Mouse (Mus musculus) natural killer cell, adult 2 months (primary cell): Measurements from ENCODE around the gene Thra.
"Not testable (repeated sequence)": the region's sequence is repeated elsewhere in the genome, so short reads cannot be mapped to it uniquely, and the experiment has no call there.

Experiments used
- DNase-seq, 2 experiments: peaks; one replicate each; pipeline ENCODE4 v3.0.0; 2022; ENCODE audit warnings: low spot score in 2 of 2

The Thra gene

DNA sequence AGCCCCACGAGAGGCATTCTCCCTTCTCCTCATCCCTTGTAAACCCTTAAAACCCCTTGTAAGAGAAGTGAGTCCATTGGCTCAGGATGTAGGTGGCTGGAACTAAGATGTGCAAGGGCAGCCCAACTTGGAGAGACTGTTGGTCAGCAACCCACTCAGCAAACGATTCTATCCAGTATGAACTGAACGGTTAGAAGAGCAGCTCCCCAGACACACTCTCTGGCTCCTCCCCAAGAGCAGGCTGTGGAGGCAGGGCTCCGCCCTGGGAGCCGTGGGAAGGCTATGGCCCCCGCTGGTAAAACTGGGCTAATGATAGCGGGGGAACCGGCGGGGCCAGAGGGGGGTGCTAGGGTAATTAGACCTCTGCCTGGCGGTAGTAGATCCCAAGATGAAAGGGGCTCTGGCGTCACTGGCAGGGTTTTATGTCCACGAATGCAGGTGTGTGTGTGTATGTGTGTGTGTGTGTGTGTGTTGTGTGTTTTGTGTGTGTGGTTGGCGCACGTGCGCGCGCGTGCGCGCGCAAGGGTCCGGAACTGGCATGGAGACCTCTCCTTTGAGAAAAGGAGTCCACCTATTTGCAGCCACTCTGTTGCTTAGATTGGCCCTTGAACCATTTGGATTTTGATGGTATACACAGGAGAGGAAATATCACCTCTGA is at the start of gene Thra:
Gene Thra (plus strand): TSS at position 246 of the 658 bp plus-strand sequence.
- peak in 1 of 2 experiments; percentile 23 for DNase-seq

GRCm38 (mm10) chr11:98693201-98693600 is 47.2 kb upstream of the Thra start:
- DNase-seq, result no peak

DNA sequence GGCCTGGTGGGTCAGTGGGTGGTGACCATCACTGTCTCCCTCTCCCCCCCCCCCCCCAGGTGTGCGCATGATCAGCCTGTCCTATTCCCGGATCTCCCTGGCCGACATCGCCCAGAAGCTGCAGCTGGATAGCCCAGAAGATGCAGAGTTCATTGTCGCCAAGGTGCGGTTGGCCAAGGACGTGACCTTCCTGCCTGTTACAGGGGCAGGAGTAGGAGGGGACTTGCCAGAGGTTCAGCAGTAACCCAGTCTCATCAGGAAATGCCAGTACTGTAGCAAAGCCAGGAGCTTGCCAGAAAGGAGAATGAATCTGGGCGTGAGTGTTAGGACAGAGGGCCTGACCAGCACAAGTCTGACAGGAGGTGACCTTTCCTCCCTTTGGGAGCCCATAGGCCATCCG is 46.7 kb upstream of the Thra start:
- DNase-seq, result no peak

DNA sequence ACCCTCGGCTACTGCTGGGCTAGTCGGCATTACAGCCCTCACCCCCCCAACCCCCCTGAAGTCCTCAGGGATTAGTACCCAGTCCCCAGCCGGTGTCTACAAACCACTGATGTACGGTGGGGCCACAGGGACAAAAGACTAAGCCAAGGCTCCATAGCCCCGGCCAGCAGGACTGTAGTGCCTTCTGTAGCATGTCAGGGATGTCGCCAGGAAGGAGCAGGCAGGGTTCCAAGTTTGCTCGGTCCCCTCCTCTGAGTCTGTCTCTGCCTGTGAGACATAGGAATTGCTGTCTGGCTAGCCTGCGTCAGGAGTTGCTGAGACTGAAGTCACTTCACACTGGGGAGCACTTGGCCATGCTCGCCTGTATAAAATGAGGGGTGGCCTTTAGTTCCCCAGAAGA is 46.1 kb upstream of the Thra start:
- no peak for DNase-seq

GRCm38 (mm10) chr11:98695408-98695807 is 45.0 kb upstream of the Thra start:
- no peak for DNase-seq

GRCm38 (mm10) chr11:98696454-98697216 is 43.8 kb upstream of the Thra start:
- no peak for DNase-seq

DNA sequence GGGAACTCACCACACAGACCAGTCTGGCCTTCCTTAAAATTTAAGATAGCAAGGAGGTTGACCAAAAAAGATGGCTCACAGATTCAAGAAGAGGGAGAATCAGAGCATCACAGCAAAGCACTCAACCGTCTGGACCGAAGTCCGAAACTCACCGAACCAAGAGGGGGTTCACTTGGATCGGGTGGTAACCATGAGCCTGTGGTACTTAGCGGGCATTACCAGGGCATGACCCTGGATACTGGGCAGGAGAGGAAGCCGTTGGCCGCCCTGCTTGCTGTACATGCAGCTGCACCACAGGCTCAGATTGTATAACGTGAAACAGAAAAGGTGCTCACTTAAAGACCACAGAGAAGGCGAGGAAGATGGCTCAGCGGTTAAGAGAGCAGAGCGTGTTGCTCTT is 43.2 kb upstream of the Thra start:
- DNase-seq, result no peak

- DNase-seq, result no peak
These were observed 41.4 kb upstream of the Thra start for GRCm38 (mm10) chr11:98698849-98699640.

DNA sequence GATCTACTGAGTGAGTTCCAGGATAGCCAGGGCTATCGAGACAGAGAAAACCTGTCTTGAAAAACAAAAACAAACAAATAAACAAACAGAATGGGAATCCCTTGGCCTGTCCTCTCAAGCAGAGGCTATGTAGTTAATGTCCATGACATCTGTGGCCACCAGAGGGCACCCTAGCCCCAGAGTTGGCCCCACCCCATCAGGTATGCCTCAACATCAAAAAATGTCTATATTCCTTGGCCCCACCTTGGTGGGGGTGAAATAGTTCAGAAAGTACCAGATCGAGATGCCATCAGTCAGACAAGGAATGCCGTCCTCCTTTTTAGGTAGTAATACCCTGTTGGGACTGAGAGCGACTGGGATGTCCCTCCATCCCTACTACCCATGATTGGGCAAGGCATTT is 40.5 kb upstream of the Thra start:
- DNase-seq, result peak; percentile 60 to 77

DNA sequence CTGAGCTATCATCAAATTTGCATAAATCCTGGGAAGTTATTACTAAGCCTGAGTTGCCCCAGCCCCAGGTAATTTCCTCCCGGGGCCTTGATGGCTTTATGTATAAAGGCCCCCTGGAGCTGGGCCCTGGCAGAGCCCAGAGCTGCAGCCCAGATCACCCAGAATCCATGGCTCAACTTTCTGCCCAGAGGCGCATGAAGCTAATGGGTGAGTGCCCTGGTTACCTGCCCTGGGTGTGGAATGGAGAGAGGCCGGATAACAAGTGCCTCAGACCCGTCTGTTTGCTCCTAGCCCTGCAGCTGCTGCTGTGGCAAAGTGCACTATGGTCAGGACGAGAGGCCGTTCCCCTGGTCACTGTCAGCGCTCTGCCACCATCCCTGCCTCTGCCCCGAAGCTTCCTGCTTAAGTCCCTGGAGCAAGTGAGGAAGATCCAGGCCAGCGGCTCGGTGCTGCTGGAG is 39.2 kb upstream of the Thra start, which contains the start of gene Csf3:
Gene Csf3 (plus strand): TSS at position 51 of the 458 bp plus-strand sequence.
- DNase-seq, result no peak

DNA sequence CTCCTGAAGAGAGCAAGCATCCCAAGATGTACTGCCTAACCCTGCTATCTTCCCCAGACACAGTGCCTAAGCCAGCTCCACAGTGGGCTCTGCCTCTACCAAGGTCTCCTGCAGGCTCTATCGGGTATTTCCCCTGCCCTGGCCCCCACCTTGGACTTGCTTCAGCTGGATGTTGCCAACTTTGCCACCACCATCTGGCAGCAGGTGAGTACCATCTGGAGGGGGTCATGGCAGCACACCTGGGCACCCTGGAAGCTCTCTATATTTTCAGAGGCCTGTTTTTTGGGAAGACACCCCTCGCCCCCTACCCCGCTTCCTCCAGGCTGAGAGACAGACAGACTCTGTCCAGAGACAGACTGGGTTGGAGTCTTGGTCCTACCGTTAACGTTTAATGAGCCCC is 38.1 kb upstream of the Thra start:
- no peak for DNase-seq

GRCm38 (mm10) chr11:98705021-98705420 is 35.4 kb upstream of the Thra start:
- DNase-seq, result no peak

- DNase-seq, result no peak
These were observed 32.8 kb upstream of the Thra start for GRCm38 (mm10) chr11:98707401-98708281.

- no peak for DNase-seq
These were observed 32.0 kb upstream of the Thra start for GRCm38 (mm10) chr11:98708282-98708956.

DNA sequence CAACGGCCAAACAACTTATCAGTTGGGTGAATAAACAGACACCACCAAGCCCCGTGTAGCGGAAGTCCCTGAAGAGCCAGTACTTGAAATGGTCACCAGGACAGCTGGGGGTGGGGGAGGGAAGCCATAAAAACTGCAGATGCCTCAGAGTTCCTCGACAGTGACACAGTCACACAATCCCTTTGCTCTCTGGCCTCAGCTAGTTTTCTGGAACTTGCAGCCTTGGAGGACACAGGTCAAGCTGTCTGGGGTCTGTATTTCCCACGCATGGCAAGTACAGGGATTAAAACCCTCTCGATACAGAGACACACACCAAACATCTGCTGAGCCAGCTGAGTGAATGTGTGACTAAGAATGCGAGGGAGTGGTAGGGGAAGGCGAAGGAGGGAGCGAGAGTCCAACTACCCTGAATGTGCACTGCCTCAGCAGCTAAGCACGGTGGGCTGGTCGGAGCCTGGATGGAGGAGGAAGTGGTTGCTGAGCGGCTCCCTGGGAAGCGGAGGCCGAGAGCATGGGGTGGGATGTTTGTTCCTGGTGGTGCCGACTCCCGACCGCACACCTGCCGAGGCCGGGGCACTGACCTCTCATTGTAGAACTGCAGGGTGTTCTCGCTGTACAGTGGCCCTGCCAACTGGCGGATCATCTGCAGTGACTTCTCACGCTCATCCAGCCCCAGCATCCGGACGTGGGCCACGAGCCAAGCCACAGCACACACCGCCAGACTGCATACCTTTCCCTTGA is 31.3 kb upstream of the Thra start:
- no peak for DNase-seq

GRCm38 (mm10) chr11:98710416-98711045 is 29.9 kb upstream of the Thra start:
- peak; percentile 44 to 62 for DNase-seq

DNA sequence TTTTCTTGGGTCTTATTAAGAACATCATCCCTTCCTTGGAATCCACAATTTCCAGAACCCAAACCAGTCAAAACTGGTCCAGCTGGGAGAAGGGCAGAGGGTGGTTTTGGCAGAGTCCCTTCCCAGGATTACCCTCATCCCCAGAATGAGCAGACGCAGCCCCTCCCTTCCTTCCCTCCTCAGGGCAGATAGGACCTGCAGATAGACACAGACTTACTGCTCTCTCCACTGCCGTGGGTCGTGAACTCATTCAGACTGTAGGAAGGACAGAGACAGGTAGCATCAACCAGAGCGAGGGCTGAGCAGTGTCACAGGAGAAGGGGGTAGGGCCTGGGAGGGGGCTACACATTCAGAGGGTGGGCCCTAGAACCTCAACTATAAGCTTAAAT is 29.4 kb upstream of the Thra start:
- no peak for DNase-seq

GRCm38 (mm10) chr11:98712009-98712408 is 28.4 kb upstream of the Thra start:
- not testable (repeated sequence) for DNase-seq

- DNase-seq, result no peak
These were observed 26.7 kb upstream of the Thra start for GRCm38 (mm10) chr11:98713703-98714102.

- no peak for DNase-seq
These were observed 24.5 kb upstream of the Thra start for GRCm38 (mm10) chr11:98715946-98716345.
